Mouse (Mus musculus) olfactory bulb, adult 2 months (tissue): ENCODE data around the gene Slco2b1. TPM values are rescaled to one million over a fixed set of nuclear protein-coding genes. Genes with fewer than 3 reads are reported as not detected.

Experiments
- H3K27ac ChIP-seq: fragments of 200-500 bp; 2 replicates; pipeline ENCODE4 v1.5.1; 2012; ENCODE audit warnings: low read depth, low read length; ENCODE audit not compliant: insufficient read depth
- H3K4me1 ChIP-seq: fragments of 200-500 bp; 2 replicates; pipeline ENCODE4 v1.6.1; 2012; ENCODE audit warnings: low read length; ENCODE audit not compliant: control insufficient read depth, insufficient read depth
- H3K4me3 ChIP-seq: fragments of 200-500 bp; 2 replicates; pipeline ENCODE4 v1.5.1; 2012; ENCODE audit warnings: mild to moderate bottlenecking, low read depth, low read length, moderate library complexity; ENCODE audit not compliant: insufficient read depth
- CTCF ChIP-seq: fragments of 200-500 bp; IDR thresholded peaks from 2 replicates; pipeline ENCODE4 v1.5.1; 2012; ENCODE audit warnings: low read depth, mild to moderate bottlenecking, low read length, moderate library complexity; ENCODE audit not compliant: insufficient read depth
- POLR2A ChIP-seq: fragments of 200-500 bp; IDR thresholded peaks from 2 replicates; pipeline ENCODE4 v1.6.1; 2012; ENCODE audit warnings: mild to moderate bottlenecking, low read depth, low read length, moderate library complexity; ENCODE audit not compliant: insufficient read depth
- WGBS: fragments of 180-500 bp; shearing (Covaris S2); methylation state at CpG from one replicate; pipeline ENCODE4 v1.1.7; 2018; 5-methylcytosine and 5-hydroxymethylcytosine counted together
- polyA plus RNA-seq: library from polyadenylated mRNA; stranded (reverse); fragments of >200 nt; gene quantifications from 2 replicates; pipeline ENCODE4 v1.2.4, GENCODE M21; 2012; ENCODE audit warnings: low replicate concordance; ENCODE audit not compliant: missing spikeins, insufficient read depth, insufficient read length

Gene Slco2b1
- polyA plus RNA-seq, 1 experiment: not detected

- Histone ChIP-seq H3K4me1 (peaks cover 6% of the 10 kb centered on the region), H3K4me3 (no peak overlapping the region), H3K27ac (no peak overlapping the region)
- 76% methylated on average over 3 of the region's 3 CpGs for WGBS
- TF ChIP-seq POLR2A (no peak), CTCF (no peak)
Observed at GRCm38 (mm10) chr7:99642078-99642477, 69.1 kb downstream of the Slco2b1 start.

- no peak overlapping the region for H3K27ac ChIP-seq
- H3K4me3 ChIP-seq: no peak overlapping the region
- 53% methylated on average over 4 of the region's 4 CpGs for WGBS
Observed at GRCm38 (mm10) chr7:99641245-99641644, 69.9 kb downstream of the Slco2b1 start.

GRCm38 (mm10) chr7:99633966-99634665 is 77.0 kb downstream of the Slco2b1 start:
- H3K4me1 ChIP-seq: peaks cover 6% of the 10 kb centered on the region; the same call in 1 of the 2 replicates
- no peak overlapping the region for H3K4me3 ChIP-seq
- WGBS: 90% methylated on average over 8 of the region's 8 CpGs
- H3K27ac ChIP-seq: no peak overlapping the region
- no peak for TF ChIP-seq CTCF
- TF ChIP-seq POLR2A: no peak

More at GRCm38 (mm10) chr7:99641245-99641644, 69.9 kb downstream of the Slco2b1 start:
- TF ChIP-seq CTCF (no peak), POLR2A (no peak)
- H3K4me1 ChIP-seq: peaks cover 6% of the 10 kb centered on the region

- H3K4me3 ChIP-seq: no peak overlapping the region
- no peak overlapping the region for H3K27ac ChIP-seq
- TF ChIP-seq POLR2A (no peak), CTCF (no peak)
- WGBS: 66% methylated on average over 6 of the region's 6 CpGs
- peaks cover 7% of the 10 kb centered on the region for H3K4me1 ChIP-seq
Observed at GRCm38 (mm10) chr7:99632286-99632685, 78.9 kb downstream of the Slco2b1 start.

DNA sequence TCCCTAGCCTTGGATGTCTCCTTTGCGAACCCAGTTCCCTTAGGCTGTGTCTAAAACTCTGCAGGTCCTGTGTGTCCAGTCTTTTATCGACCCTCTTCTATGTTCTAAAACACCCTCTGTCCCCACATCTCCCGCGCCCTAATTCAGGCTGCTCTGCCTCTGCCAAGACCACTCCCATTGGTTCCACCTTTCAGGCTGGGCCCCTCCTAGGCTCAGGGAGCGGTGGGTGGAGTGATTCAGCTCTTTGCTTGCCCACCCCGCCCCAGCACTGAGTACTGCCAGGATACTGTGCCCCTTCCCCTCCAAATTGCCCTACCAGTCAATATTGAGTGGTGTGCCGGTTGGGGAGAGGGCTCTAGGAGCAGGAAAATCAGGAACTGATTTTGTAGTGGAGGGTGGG is 83.8 kb downstream of the Slco2b1 start:
- H3K4me3 ChIP-seq: no peak overlapping the region
- H3K27ac ChIP-seq: no peak overlapping the region
- no peak for TF ChIP-seq POLR2A
- no peak for TF ChIP-seq CTCF
- 41% methylated on average over 7 of the region's 7 CpGs for WGBS
- peaks cover 22% of the 10 kb centered on the region for H3K4me1 ChIP-seq

- under 1% methylated on average over 83 of the region's 83 CpGs for WGBS
- peak within 1 kb of the TSS; percentile 47 for H3K4me3 ChIP-seq
- H3K4me1 ChIP-seq: peaks cover 22% of the 10 kb centered on the region
- no peak within 1 kb of the TSS for H3K27ac ChIP-seq
- no peak for TF ChIP-seq POLR2A
- TF ChIP-seq CTCF: peak; percentile 9; the same call in 1 of the 2 replicates
Observed at GRCm38 (mm10) chr7:99626376-99627270, 84.5 kb downstream of the Slco2b1 start, which contains the start of gene Tpbgl. TSS of gene Tpbgl (minus strand) at chr7:99627103.

GRCm38 (mm10) chr7:99625722-99626375 is 85.3 kb downstream of the Slco2b1 start:
- under 1% methylated on average over 81 of the region's 81 CpGs for WGBS
- no peak for TF ChIP-seq POLR2A
- TF ChIP-seq CTCF: peak; percentile 84

GRCm38 (mm10) chr7:99618860-99619259 is 92.3 kb downstream of the Slco2b1 start:
- no peak overlapping the region for H3K27ac ChIP-seq
- H3K4me1 ChIP-seq: no peaks in the 10 kb centered on the region
- 6% methylated on average over 3 of the region's 3 CpGs for WGBS
- TF ChIP-seq CTCF (no peak), POLR2A (no peak)
- H3K4me3 ChIP-seq: no peak overlapping the region

More at GRCm38 (mm10) chr7:99625722-99626375, 85.3 kb downstream of the Slco2b1 start:
- Histone ChIP-seq H3K4me1 (peaks cover 22% of the 10 kb centered on the region), H3K27ac (no peak overlapping the region), H3K4me3 (peak overlapping the region; percentile 47)

GRCm38 (mm10) chr7:99618264-99618663 is 92.9 kb downstream of the Slco2b1 start:
- TF ChIP-seq POLR2A (no peak), CTCF (no peak)
- H3K4me3 ChIP-seq: no peak overlapping the region
- H3K27ac ChIP-seq: no peak overlapping the region
- no peaks in the 10 kb centered on the region for H3K4me1 ChIP-seq
- WGBS: 76% methylated on average over 2 of the region's 2 CpGs

Other genes starting within 250 kb of the Slco2b1 start
- gene Klhl35, start 245.3 kb downstream of the Slco2b1 start, polyA plus RNA-seq: not detected in 2 replicates
- 980 TPM in 1 of 2 replicates, not detected in the other for gene Rps3, start 227.6 kb downstream of the Slco2b1 start, polyA plus RNA-seq
- gene Arrb1, start 175.9 kb downstream of the Slco2b1 start, polyA plus RNA-seq: not detected in 2 replicates
- gene Tpbgl, start 84.2 kb downstream of the Slco2b1 start, polyA plus RNA-seq: not detected in 2 replicates
- not detected in 2 replicates for gene Olfr520, start 18.9 kb upstream of the Slco2b1 start, polyA plus RNA-seq
- gene Olfr521, start 52.2 kb upstream of the Slco2b1 start, polyA plus RNA-seq: not detected in 2 replicates
- not detected in 2 replicates for gene Neu3, start 117.1 kb upstream of the Slco2b1 start, polyA plus RNA-seq
- gene Xrra1, start 147.8 kb upstream of the Slco2b1 start, polyA plus RNA-seq: not detected in 2 replicates
- not detected in 2 replicates for gene Spcs2, start 152.1 kb upstream of the Slco2b1 start, polyA plus RNA-seq